Mouse (Mus musculus) brain, adult 10 weeks (tissue): ENCODE data around the gene Rtl1. TPM values are rescaled to one million over a fixed set of nuclear protein-coding genes. Genes with fewer than 3 reads are reported as not detected.

Experiments
- polyA plus RNA-seq: library from polyadenylated mRNA; stranded (reverse); fragments of 350-450 nt; fragmentation: Illumina TruSeq; extraction: RNeasy Lipid Tissue Mini Kit (QIAGEN cat#74804); gene quantifications from one replicate; pipeline ENCODE4 v1.2.3, GENCODE M21; 2015; ENCODE audit warnings: low read depth, low replicate concordance

Rtl1 gene
- 0.22 TPM for polyA plus RNA-seq

GRCm38 (mm10) chr12:109600230-109600629 lies at the start of gene Rtl1:
Rtl1 (minus strand) TSS chr12:109600330.

Other genes starting within 250 kb of the Rtl1 start
- gene Dlk1, start 147.5 kb downstream of the Rtl1 start, polyA plus RNA-seq, result 9.9 TPM